Mouse (Mus musculus) erythroid progenitor cell, adult 5-6 weeks (primary cell): Measurements from ENCODE around the gene Gpc6. TPM values are rescaled to one million over a fixed set of nuclear protein-coding genes. Genes with fewer than 3 reads are reported as not detected.

Experiments
- ATAC-seq: replicated peaks from 2 replicates; pipeline ENCODE4 v1.8.0; 2016; ENCODE audit warnings: moderate number of reproducible peaks, mild to moderate bottlenecking, moderate TSS enrichment, inconsistent platforms; ENCODE audit not compliant: poor library complexity, low FRiP score, severe bottlenecking
- total RNA-seq, 2 experiments: library from RNA; stranded (forward) in 1 of 2; stranded (reverse) in 1 of 2; fragments of 150-400 nt in 1 of 2; fragments of 186-747, 209-891 nt in 1 of 2; gene quantifications; 2 replicates each; pipeline versions ENCODE4 v1.2.3 to v1.2.4; 2015 to 2017; ENCODE audit warnings: low replicate concordance in 2 of 2

Gpc6 gene
- total RNA-seq, 2 experiments from 2014 or later = not detected

DNA sequence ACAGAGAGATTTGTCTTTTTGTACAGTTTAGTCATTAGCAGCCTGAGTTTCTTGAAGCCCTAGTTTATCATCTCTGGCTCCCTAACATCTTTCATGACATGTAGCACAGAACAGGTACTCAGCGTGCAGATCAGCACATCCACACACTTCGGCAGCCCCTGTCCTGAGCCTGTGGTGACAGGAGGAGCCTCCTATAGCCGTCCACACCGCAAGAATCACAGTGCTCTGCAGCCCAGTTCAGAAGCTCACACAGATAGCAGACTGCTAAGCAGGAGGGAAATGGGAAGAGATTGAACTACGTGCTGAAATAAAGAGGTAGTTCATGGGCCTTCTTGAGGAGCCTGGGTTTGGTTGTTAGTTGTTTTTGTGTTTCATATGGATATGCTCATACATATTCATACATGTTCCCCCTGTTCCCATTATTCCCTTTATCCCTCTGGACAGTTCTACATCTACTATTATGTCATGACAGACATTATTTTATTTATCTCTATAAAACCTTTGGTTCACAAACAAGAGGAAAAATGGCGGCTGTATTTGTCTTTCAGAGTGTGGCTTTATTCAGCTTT is 832.8 kb downstream of the Gpc6 start:
- no peak for ATAC-seq

DNA sequence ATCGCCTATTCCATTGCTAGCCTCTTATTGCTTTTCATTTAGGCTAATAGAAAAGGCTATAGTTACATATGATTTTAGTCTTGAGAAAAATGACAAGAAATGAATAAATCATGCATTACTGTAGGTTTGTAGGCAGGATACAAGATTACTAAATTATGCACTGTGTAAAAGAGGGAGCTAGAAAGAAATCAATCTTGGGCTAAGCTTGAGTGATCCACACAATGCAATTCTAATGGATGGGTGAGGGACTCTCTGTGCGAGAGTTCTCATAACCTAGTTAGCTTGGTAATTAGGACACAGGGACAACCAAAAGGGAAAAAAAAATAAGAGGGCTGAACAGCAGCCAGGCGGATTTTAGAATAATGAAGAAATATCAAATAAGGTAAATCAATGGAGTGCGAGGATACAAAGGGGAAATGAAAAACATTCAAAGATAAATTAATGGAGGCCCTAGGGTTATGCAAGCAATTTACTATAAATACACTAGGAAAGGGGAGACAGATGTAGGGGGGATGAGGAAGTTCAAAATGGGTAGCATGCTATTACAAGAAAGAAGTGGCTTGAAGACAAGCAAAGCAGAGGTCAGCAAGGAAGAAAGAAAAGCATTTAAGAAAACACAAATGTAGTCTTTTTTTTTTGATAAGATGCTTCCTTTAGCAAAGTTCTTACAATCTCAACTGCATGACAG is 835.9 kb downstream of the Gpc6 start:
- no peak for ATAC-seq

DNA sequence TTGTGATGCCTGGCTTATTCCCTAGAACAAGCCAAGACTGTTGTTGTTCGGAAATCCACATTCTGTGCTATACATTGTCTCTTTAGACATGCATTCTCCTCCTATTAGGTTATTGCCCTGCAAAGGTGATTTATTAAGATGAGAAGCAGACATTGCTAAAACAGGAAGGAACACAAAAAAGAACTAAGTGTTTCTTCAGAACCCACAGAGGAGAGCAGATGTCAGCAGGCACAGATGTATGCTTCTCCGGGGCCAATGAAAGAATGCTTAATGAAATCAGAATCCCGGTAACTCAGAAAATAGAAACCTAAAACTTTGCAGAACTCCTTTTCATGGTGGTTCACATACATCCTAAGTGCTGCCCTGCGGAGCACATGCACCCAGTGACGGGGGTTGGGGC is 837.8 kb downstream of the Gpc6 start:
- no peak for ATAC-seq

GRCm38 (mm10) chr14:117767861-117768260 is 842.7 kb downstream of the Gpc6 start:
- ATAC-seq = no peak

GRCm38 (mm10) chr14:117768697-117769096 is 843.6 kb downstream of the Gpc6 start:
- no peak for ATAC-seq

- no peak for ATAC-seq
These were observed 848.3 kb downstream of the Gpc6 start for GRCm38 (mm10) chr14:117773373-117773772.

DNA sequence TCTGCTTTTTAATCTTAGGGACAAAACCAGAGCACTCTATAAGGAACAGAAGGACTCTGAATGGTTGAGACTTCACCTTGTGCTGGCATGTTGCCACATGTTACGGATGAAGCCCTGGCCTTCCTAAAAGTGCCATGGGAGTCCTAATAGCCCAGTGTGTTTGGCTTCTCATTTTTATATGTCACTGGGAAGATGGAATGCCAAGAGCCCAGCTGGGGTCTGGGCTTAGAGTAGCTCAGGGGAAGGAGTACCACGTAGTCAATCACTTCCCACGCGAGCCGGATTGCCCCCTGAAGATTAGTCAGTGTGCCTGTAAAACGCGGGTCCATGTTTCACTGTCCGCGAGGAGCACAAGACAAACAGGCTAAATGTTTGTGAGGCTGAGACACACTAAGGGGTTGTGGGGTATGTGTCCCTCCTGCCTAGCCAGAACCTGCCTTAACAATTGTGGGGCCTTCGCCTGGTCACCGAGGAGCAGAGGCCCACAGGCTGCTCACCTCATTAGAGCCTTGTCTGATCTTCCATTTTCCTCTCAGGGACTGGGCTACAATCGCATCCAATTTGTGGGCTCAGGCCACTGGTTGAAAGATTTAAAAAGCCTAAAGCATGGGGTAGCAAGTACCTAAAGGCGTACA is 852.9 kb downstream of the Gpc6 start:
- ATAC-seq = no peak

- ATAC-seq = no peak
These were observed 853.7 kb downstream of the Gpc6 start for GRCm38 (mm10) chr14:117778538-117779413.

- no peak for ATAC-seq
These were observed 856.6 kb downstream of the Gpc6 start for GRCm38 (mm10) chr14:117781724-117782123.

DNA sequence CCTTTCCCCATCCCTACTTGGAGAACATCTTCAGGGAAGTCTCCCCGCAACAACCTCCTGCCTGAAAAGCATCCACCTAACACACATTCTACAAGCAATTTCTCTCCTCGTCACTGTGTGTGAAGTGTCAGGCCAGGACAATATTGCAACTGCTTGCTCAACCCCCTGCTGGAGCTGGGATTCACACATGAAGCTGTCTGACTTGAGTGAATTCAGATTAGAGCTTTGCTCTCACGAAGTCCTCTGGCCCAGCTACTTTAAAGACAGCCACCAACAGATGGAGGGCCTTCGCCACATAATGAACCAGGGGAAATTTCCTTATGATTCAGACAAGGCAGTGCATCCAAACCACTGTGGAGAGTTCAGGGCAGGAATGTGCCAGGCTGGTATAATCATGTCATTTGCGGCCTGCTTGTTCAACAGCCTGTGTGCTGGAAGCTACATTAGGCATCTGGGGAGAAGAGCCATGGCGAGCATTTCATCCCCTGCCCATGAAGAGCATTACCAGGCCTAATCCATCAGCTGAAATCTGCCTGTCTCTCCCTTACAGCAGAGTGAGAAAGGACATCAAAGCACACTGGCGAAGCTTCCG is 858.7 kb downstream of the Gpc6 start:
- ATAC-seq = no peak

GRCm38 (mm10) chr14:117784960-117785359 is 859.8 kb downstream of the Gpc6 start:
- ATAC-seq = no peak

GRCm38 (mm10) chr14:117785507-117786085 is 860.5 kb downstream of the Gpc6 start:
- no peak for ATAC-seq

GRCm38 (mm10) chr14:117786647-117787046 is 861.5 kb downstream of the Gpc6 start:
- ATAC-seq = no peak

DNA sequence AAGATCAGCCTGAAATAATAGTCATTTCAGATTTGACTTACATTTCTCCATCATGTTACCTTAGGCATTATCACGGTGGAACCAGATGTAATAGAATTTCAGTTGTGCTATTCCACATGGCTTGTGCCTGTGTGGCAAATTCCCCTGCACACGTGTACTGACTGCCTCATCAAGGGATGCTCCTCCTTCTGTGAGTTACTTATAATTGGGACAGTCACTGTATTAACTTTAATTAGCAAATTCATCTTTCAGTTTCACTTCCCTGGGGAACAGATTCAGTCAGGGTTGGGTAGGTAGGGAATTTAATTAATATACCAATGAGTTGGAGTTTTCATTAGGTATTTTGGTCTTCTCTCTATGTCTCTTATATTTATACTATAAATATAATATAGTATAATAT is 869.8 kb downstream of the Gpc6 start:
- no peak for ATAC-seq

GRCm38 (mm10) chr14:117796661-117797060 is 871.5 kb downstream of the Gpc6 start:
- ATAC-seq = no peak

DNA sequence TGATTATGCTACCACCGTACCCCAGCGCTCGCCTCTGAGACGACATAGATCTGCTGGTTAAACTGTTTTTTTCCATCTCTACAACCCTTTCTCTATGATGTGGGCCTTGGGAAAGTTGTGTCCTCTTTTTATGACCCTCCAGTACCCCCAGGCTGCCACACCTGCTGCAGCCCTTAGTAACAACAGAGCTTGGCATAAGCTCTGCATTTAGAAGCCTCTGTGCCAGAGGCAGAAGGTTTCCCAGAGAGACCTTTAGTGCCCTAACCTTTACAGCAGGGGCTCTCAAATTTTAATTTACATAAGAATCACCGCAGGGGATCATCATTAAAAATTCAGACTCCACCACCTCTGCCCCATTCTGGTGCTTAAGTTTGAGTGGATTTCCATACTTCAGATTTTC is 875.3 kb downstream of the Gpc6 start:
- no peak for ATAC-seq

DNA sequence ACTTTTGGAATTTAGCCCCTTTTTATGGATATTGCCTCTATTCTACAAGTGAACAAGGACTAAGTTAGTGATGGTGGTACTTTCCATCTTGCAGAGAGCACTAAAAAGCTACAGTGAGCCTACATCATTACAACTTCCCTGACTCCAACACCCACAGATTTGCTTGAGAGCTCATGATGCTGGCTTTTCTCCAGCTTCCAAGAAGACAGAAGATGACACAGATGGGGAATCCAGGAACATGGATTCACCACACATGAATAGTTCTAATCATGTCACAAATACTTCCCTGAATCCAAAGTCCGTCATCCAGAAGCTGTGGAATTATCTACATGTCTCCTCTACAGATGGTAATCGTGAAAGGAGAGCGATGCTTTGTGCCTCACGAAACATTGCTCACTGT is 882.7 kb downstream of the Gpc6 start:
- no peak for ATAC-seq

DNA sequence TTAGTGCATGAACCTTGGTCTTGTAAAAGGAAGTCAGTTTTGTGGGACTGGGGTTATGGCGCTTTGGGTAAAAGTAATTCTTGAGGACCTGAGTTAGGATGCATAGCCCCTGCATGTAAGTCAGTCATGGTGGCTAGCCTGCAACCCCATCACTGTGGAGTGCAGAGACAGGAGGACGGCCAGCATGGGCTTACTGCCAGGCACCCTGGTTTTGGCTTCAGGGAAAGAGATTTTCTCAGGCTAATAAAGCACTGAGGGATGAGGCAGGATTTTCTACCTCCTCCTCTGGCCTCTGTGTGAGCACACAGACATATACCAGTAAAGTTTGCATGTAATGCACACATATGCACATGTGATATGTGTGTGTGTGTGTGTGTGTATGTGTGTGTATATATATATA is 883.2 kb downstream of the Gpc6 start:
- ATAC-seq = no peak

GRCm38 (mm10) chr14:117810321-117811270 is 885.5 kb downstream of the Gpc6 start:
- no peak for ATAC-seq
